Mouse (Mus musculus) megakaryocyte, adult 5-6 weeks (primary cell): ENCODE results near the gene Hist1h4k. TPM values are rescaled to one million over a fixed set of nuclear protein-coding genes. Genes with fewer than 3 reads are reported as not detected.
A peak's percentile ranks its signal among the peaks of the same experiment; 100 is the strongest.
"Not testable (repeated sequence)": the region's sequence is repeated elsewhere in the genome, so short reads cannot be mapped to it uniquely, and the experiment has no call there.

Experiments used
- ATAC-seq: 2 replicates; pipeline ENCODE4 v1.8.0; 2016; ENCODE audit warnings: mild to moderate bottlenecking, inconsistent platforms; ENCODE audit not compliant: poor library complexity, severe bottlenecking
- total RNA-seq, 2 experiments: library from RNA; stranded (forward) in 1 of 2; stranded (reverse) in 1 of 2; fragments of 153-499, 151-499 nt in 1 of 2; fragments of 221-1000, 200-1000 nt in 1 of 2; gene quantifications; 2 replicates each; pipeline versions ENCODE4 v1.2.3 to v1.2.4; 2015 to 2017

Hist1h4k gene
- total RNA-seq, 2 experiments from 2014 or later: 158 to 3,751 TPM

DNA sequence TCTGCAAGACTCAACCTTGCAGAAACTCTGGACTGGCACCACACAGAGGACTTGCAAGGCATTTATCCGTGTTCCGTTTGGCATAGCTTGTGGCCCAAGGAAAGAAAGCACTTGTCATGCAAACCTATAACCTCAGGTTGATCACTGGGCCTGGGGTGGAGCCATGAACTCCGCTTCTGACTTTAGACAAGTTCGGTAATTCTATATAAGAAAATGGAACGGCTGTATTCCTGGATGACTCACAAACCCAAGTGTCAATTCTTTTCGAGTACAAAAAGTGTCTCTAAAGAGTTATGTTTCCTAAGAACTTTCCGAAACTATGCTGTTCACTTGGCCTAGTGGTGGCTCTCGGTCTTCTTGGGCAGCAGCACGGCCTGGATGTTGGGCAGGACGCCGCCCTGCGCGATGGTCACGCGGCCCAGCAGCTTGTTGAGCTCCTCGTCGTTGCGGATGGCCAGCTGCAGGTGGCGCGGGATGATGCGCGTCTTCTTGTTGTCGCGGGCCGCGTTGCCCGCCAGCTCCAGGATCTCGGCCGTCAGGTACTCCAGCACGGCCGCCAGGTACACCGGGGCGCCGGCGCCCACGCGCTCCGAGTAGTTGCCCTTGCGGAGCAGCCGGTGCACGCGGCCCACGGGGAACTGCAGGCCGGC lies 29.1 kb downstream of the Hist1h4k start:
- not testable (repeated sequence) for ATAC-seq

DNA sequence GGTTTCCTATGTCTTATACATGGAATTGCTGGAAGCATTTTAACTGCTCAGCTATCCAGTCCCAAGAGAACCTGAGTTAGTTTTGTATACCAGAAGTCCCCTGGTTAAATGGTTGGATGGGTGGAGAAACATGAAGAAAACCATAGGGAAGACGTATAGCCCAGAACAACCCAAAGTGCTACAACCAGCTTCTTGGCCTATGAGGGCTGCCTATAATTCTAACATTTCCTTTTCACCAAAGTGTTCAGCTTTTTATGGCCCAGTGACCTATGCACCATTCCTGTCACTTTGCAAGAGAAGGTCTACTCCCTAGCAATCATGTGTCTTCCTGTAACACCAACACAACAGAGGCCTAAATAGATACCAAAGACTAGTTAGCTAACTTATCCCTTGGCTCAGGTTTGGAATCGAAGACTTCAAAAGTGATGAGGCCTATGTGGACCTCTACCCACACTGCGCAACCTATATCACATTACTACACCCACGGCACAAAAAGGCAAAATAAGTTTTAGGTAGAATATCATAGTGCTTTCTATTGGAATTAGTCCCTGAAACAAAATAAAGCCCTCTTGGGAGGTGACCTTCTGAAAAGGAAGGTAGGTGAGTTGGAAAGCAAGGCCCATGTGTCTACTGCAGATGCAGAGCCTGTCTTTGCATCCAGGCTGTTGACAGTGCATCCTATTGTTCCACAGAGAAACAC lies 31.8 kb downstream of the Hist1h4k start:
- no peak for ATAC-seq

DNA sequence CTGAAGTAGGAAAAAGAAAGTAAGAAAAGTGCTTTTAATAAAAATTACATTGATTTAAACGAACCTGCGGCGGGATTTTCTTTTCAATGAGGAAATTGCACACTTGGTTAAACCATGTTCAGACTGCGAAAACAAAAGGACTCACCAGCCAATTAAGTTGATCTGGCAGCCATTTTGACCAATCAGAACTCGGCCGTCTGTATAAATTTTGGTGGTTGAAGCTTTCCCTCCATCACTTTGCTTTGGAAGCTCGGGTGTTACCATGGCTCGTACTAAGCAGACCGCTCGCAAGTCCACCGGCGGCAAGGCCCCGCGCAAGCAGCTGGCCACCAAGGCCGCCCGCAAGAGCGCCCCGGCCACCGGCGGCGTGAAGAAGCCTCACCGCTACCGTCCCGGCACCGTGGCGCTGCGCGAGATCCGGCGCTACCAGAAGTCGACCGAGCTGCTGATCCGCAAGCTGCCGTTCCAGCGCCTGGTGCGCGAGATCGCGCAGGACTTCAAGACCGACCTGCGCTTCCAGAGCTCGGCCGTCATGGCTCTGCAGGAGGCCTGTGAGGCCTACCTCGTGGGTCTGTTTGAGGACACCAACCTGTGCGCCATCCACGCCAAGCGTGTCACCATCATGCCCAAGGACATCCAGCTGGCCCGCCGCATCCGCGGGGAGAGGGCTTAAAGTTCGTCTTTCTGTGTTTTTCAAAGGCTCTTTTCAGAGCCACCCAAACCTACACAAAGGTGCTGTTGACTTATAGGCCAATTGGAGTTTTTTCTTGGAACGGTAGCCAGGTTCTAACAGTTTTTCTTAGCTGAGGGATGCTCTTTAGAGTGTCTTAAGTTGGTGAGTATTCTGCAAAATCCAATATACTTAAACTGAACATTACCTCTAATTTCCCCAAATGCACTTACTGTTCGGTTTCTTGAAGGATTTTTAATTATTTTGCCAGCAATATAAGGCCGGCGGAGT lies 32.6 kb downstream of the Hist1h4k start, which contains the start of gene Hist1h3h:
Hist1h3h (plus strand) TSS at position 263 of the 961 bp plus-strand sequence.
- ATAC-seq: peak; percentile 38

DNA sequence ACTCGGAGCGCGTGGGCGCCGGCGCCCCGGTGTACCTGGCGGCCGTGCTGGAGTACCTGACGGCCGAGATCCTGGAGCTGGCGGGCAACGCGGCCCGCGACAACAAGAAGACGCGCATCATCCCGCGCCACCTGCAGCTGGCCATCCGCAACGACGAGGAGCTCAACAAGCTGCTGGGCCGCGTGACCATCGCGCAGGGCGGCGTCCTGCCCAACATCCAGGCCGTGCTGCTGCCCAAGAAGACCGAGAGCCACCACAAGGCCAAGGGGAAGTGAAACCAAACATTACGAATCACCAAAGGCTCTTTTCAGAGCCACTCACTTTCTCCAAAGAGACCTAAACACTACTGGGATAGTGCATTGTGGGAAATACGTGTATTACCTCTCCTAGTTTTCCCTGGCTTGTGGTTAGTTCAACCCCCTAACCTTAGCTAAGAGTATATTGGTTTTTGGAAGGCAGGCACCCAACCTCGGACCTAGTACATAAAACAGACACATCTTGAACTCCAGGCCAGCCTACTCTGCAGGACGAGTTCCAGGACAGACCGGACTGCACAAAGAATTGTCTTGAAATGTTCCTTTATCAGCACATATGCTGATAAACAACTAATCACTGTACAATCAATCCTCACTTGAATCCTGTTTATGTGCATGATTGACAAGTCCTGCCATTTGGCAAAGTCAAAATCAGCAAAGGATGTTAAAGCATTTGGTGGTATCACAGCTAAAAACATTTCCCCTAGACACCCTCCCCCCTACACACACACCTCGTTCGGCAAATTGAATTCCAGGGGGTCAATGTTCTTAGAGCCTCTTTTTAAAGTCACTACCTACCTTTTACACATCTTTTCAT lies 33.5 kb downstream of the Hist1h4k start:
- ATAC-seq: peak; percentile 30; the same call in 1 of the 2 replicates

DNA sequence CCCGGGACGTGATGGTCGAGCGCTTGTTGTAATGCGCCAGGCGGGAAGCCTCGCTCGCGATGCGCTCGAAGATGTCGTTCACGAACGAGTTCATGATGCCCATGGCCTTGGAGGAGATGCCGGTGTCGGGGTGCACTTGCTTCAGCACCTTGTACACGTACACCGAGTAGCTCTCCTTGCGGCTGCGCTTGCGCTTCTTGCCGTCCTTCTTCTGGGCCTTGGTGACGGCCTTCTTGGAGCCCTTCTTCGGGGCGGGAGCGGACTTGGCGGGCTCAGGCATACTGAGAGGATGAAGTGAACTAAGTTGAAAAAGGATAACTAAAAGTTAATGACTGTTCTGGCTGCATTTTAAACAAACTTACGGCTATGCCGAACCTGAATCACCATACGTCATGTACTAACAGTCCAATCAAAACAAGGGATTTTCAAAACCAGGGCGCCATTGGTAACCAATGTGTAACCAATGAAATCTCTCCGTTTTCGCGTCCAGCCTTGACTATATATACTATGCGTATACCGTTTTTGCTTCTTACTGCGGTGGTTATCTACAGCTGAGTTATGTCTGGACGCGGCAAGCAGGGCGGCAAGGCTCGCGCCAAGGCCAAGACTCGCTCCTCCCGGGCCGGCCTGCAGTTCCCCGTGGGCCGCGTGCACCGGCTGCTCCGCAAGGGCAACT lies 34.3 kb downstream of the Hist1h4k start, which contains the start of the genes Hist1h2bl and Hist1h2ai:
Hist1h2bl (minus strand) TSS at position 280 of the 676 bp plus-strand sequence.
Hist1h2ai (plus strand) TSS at position 559 of the 676 bp plus-strand sequence.
- peak; percentile 83 for ATAC-seq

DNA sequence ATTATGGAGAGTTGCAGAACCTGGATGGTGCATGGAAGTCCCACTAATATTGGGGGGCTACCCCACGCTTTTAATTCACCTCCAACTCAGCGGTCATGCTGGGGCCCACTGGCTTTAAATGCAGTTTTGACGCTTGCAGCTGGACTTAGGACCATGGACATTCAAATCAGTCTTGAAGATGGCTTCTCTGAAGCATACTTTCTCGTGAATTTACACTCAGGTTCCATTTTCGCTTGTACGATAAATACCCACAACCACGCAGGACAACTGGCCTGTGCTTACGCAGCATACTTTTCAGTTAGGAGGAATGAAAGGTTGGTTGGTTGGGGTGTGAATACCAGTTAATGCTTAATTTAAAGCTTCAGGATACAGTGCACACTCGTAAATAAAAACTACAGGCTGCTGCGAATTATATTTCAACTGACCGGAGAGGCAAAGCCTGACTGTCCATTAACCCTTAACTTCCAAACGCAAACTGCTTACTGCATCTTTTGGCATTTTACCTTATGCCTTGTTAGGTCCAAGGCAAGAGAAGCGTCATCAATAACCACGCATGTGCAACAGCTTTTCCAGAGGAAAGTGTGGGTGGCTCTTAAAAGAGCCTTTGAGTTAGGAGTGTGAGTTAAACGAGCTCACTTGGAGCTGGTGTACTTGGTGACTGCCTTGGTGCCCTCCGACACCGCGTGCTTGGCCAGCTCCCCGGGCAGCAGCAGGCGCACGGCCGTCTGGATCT lies 35.0 kb downstream of the Hist1h4k start:
- ATAC-seq: 0 out of 2 replicates have a peak, but pooled peaks have one; percentile 6

DNA sequence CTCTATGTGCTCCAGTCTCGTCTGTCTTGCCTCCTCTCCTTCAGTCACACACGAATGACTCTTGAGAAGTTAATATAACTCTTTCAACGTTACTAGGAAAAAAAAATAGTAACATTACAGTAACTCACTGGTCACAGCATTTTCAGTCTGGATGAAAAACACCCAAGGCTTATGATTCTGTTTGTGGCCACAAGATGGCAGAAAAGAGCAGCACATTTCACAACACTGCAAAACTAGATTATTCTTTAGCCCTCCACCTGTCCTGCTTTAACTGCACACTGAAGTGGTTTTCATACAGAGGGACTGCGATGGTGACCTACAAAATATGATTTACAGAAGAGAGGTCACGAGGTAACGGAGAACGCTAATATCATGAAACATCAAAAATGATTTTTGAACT lies 35.6 kb downstream of the Hist1h4k start:
- peak; percentile 34 for ATAC-seq

DNA sequence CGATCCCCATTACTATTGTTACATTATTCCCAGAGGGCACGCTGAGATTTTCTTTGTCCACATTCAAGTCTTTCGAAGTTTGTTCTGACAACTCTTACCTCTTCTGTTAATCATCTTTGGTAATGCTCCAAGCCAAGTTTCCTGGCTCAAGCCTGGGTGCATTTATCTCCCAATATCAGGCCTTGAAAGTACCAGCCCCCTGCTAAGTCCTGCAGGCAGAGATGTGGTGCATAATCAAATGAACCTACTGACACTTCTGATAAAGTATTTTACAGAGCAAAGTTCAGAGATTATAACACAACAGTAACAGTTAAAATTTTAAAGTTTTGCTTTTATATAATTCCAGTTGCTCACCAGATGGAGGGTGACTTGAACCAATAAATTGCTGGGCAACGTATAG lies 38.6 kb downstream of the Hist1h4k start:
- no peak for ATAC-seq

DNA sequence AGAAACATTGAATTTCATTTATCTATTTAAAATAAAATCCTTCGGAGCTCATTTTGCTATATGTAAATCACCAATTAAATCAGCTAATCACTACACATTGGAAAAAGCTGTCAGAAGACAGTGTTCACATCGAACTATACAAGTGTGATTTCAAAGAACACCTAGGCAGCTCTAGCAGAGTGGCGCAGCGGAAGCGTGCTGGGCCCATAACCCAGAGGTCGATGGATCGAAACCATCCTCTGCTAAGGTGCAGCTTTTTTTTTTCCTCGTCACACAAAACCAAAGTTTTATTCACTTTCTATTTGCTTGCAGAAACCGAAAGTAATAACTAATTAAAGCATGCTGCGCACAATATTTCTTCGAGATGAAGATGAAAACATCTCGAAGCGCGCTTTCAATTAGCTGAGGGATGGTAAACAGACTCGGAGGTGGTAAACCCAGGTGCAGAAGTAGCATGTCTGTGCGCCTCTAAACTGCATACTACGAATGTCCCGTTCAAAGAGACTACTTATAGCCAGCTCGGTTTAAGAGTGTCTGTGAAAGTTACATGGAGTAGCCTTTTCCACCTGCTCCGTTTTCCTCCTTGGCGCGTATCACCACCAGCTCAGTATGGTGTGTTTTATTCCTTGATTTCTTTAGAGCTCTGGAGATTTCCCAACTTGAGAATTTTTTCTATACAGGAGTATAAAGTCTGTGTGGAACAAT lies 39.3 kb downstream of the Hist1h4k start:
- peak; percentile 42 for ATAC-seq

DNA sequence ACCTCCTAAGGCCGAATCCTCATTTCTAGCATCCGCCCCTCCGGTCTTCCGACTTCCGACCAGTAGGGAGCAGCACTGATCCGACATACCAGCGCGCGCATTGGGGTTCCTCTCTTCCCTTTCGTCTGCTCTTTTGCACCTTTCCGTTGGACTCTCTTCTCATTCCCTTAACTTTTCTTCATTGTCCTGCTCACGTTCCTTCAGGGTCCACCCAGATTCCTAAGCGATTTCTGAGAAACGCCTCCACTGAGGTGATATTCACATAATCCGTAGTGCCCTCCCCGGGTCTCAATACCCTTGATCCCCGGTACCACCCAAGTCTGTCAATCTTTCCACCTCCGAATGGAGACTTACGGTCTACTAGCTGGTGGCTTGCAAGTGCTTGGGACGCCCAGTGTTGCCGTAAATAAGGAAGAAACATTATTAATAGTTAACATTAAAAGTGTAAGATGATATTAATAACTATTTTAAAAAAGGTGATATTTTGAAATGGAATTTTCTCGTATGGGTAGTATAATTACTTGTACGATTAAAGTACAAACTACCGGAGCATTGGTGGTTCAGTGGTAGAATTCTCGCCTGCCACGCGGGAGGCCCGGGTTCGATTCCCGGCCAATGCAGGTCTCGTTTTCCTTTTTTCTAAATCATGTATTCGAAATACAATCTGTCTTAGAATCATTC lies 40.1 kb downstream of the Hist1h4k start:
- ATAC-seq: peak; percentile 91

DNA sequence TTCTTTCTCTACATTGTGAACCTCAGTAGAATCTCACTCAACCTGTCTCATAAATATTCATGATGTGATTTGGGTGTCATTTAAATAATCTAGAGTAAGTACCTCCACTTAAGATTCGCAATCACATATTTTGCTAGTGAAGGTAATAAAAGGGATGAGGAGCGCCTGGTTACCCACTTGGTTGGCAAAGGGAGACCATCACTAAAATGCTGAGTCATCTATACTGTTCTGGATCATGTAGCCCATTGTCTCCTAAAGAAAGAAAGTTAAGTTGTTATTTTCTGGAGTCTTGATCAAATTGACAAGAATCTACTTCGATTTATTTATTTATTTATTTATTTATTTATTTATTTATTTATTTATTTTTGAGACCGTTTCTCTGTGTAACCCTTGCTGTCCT lies 43.6 kb downstream of the Hist1h4k start:
- ATAC-seq: no peak

Other genes with a start within 250 kb of the Hist1h4k start
- gene Gm11273, start 249.1 kb downstream of the Hist1h4k start, total RNA-seq (2015): 7.8 and 10.7 TPM in 2 replicates
- gene Gm11273, start 249.1 kb downstream of the Hist1h4k start, total RNA-seq (2017): 4.3 and 5.2 TPM in 2 replicates
- 7.0 and 7.1 TPM in 2 replicates for gene Zkscan8, start 219.4 kb downstream of the Hist1h4k start, total RNA-seq (2015)
- 4.4 and 4.9 TPM in 2 replicates for gene Zkscan8, start 219.4 kb downstream of the Hist1h4k start, total RNA-seq (2017)
- gene Olfr1366, start 207.7 kb downstream of the Hist1h4k start, total RNA-seq (2015): not detected in 2 replicates
- gene Olfr1366, start 207.7 kb downstream of the Hist1h4k start, total RNA-seq (2017): not detected in 2 replicates
- not detected in 2 replicates for gene Olfr1535, start 190.6 kb downstream of the Hist1h4k start, total RNA-seq (2015)
- gene Olfr1535, start 190.6 kb downstream of the Hist1h4k start, total RNA-seq (2017): not detected in 2 replicates
- gene Olfr1364, start 168.7 kb downstream of the Hist1h4k start, total RNA-seq (2015): not detected in 2 replicates
- not detected in 2 replicates for gene Olfr1364, start 168.7 kb downstream of the Hist1h4k start, total RNA-seq (2017)
- not detected in 2 replicates for gene Olfr1362, start 136.5 kb downstream of the Hist1h4k start, total RNA-seq (2015)
- not detected in 2 replicates for gene Olfr1362, start 136.5 kb downstream of the Hist1h4k start, total RNA-seq (2017)
- gene Olfr11, start 108.0 kb downstream of the Hist1h4k start, total RNA-seq (2015): not detected in 2 replicates
- gene Olfr11, start 108.0 kb downstream of the Hist1h4k start, total RNA-seq (2017): not detected in 2 replicates
- not detected in 2 replicates for gene Olfr1361, start 87.1 kb downstream of the Hist1h4k start, total RNA-seq (2015)
- gene Olfr1361, start 87.1 kb downstream of the Hist1h4k start, total RNA-seq (2017): not detected in 2 replicates
- gene Olfr1360, start 73.1 kb downstream of the Hist1h4k start, total RNA-seq (2015): not detected in 2 replicates
- not detected in 2 replicates for gene Olfr1360, start 73.1 kb downstream of the Hist1h4k start, total RNA-seq (2017)
- not detected in 2 replicates for gene Olfr1359, start 52.4 kb downstream of the Hist1h4k start, total RNA-seq (2015)
- not detected in 2 replicates for gene Olfr1359, start 52.4 kb downstream of the Hist1h4k start, total RNA-seq (2017)
- gene Hist1h2bl, start 34.4 kb downstream of the Hist1h4k start, total RNA-seq (2015): 262 and 280 TPM in 2 replicates
- gene Hist1h2bl, start 34.4 kb downstream of the Hist1h4k start, total RNA-seq (2017): 409 and 426 TPM in 2 replicates
- 5.0 and 7.6 TPM in 2 replicates for gene Hist1h2ai, start 34.1 kb downstream of the Hist1h4k start, total RNA-seq (2015)
- gene Hist1h2ai, start 34.1 kb downstream of the Hist1h4k start, total RNA-seq (2017): 3,924 and 4,338 TPM in 2 replicates
- gene Hist1h3h, start 32.8 kb downstream of the Hist1h4k start, total RNA-seq (2015): 37.0 and 141 TPM in 2 replicates
- 82.6 and 194 TPM in 2 replicates for gene Hist1h3h, start 32.8 kb downstream of the Hist1h4k start, total RNA-seq (2017)
- 139 and 162 TPM in 2 replicates for gene Hist1h2bm, start 28.5 kb downstream of the Hist1h4k start, total RNA-seq (2015)
- gene Hist1h2bm, start 28.5 kb downstream of the Hist1h4k start, total RNA-seq (2017): 615 and 635 TPM in 2 replicates
- 5.8 and 10.7 TPM in 2 replicates for gene Hist1h4j, start 15.4 kb downstream of the Hist1h4k start, total RNA-seq (2015)
- gene Hist1h4j, start 15.4 kb downstream of the Hist1h4k start, total RNA-seq (2017): 595 and 644 TPM in 2 replicates
- 141 and 258 TPM in 2 replicates for gene Hist1h2ak, start 3.3 kb upstream of the Hist1h4k start, total RNA-seq (2015)
- gene Hist1h2ak, start 3.3 kb upstream of the Hist1h4k start, total RNA-seq (2017): 1,551 and 1,637 TPM in 2 replicates
- 318 and 331 TPM in 2 replicates for gene Hist1h2bn, start 3.6 kb upstream of the Hist1h4k start, total RNA-seq (2015)
- 1,434 and 1,651 TPM in 2 replicates for gene Hist1h2bn, start 3.6 kb upstream of the Hist1h4k start, total RNA-seq (2017)
- 792 and 803 TPM in 2 replicates for gene Hist1h1b, start 30.1 kb upstream of the Hist1h4k start, total RNA-seq (2015)
- gene Hist1h1b, start 30.1 kb upstream of the Hist1h4k start, total RNA-seq (2017): 2,001 and 2,565 TPM in 2 replicates
- gene Hist1h3i, start 32.9 kb upstream of the Hist1h4k start, total RNA-seq (2015): 290 and 369 TPM in 2 replicates
- gene Hist1h3i, start 32.9 kb upstream of the Hist1h4k start, total RNA-seq (2017): 211 and 245 TPM in 2 replicates
- 5.6 TPM in 1 of 2 replicates, not detected in the other for gene Hist1h2an, start 36.7 kb upstream of the Hist1h4k start, total RNA-seq (2015)
- 740 and 806 TPM in 2 replicates for gene Hist1h2an, start 36.7 kb upstream of the Hist1h4k start, total RNA-seq (2017)
- gene Hist1h2bp, start 37.0 kb upstream of the Hist1h4k start, total RNA-seq (2015): 15.3 and 29.2 TPM in 2 replicates
- gene Hist1h2bp, start 37.0 kb upstream of the Hist1h4k start, total RNA-seq (2017): 50.7 and 60.8 TPM in 2 replicates
- 340 and 370 TPM in 2 replicates for gene Hist1h2bq, start 59.7 kb upstream of the Hist1h4k start, total RNA-seq (2015)
- gene Hist1h2bq, start 59.7 kb upstream of the Hist1h4k start, total RNA-seq (2017): 37.2 and 71.4 TPM in 2 replicates
- gene Hist1h2ao, start 60.0 kb upstream of the Hist1h4k start, total RNA-seq (2015): 149 and 256 TPM in 2 replicates
- gene Hist1h2ao, start 60.0 kb upstream of the Hist1h4k start, total RNA-seq (2017): 2,161 and 2,311 TPM in 2 replicates
- gene Hist1h4m, start 61.2 kb upstream of the Hist1h4k start, total RNA-seq (2015): 67.9 and 71.7 TPM in 2 replicates
- 1,995 and 3,050 TPM in 2 replicates for gene Hist1h4m, start 61.2 kb upstream of the Hist1h4k start, total RNA-seq (2017)
- 60.0 and 63.1 TPM in 2 replicates for gene Hist1h4n, start 81.7 kb upstream of the Hist1h4k start, total RNA-seq (2015)
- 1,683 and 2,067 TPM in 2 replicates for gene Hist1h4n, start 81.7 kb upstream of the Hist1h4k start, total RNA-seq (2017)
- gene Hist1h2ap, start 83.0 kb upstream of the Hist1h4k start, total RNA-seq (2015): 111 and 142 TPM in 2 replicates
- gene Hist1h2ap, start 83.0 kb upstream of the Hist1h4k start, total RNA-seq (2017): 857 and 1,070 TPM in 2 replicates
- gene Hist1h2br, start 83.2 kb upstream of the Hist1h4k start, total RNA-seq (2015): 322 and 378 TPM in 2 replicates
- gene Hist1h2br, start 83.2 kb upstream of the Hist1h4k start, total RNA-seq (2017): 273 and 294 TPM in 2 replicates
- 0.23 and 0.36 TPM in 2 replicates for gene Zfp184, start 194.6 kb upstream of the Hist1h4k start, total RNA-seq (2015)
- gene Zfp184, start 194.6 kb upstream of the Hist1h4k start, total RNA-seq (2017): 0.65 TPM in 1 of 2 replicates, not detected in the other
- not detected in 2 replicates for gene Pom121l2, start 230.7 kb upstream of the Hist1h4k start, total RNA-seq (2015)
- not detected in 2 replicates for gene Pom121l2, start 230.7 kb upstream of the Hist1h4k start, total RNA-seq (2017)